Mouse (Mus musculus) skeletal muscle tissue, adult 2 months (tissue): ENCODE measurements around the gene Ntm.

Source experiments
- DNase-seq: peaks from one replicate; pipeline ENCODE4 v3.0.0-alpha.2; 2012; ENCODE audit warnings: low read depth, low spot score

Gene Ntm

DNA sequence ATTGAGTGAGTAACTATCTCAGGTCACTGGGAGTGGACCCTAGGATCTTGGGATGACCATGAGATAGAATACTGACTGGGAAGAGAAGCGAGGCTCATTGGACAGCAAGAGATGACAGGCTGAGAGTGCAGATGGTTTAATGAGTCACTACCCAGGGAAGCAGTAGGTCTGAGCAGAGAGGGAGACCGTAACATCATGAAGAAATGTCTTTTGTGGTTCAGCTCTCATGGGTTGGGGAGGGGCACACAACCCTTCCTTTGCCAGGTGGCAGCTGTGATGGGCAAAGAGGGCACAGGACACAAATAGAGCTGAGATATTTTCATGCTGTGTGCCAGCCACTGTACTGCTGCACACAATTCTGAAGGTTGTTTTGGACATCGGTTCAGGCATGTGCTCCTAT lies 724.0 kb downstream of the Ntm start:
- no peak for DNase-seq

DNA sequence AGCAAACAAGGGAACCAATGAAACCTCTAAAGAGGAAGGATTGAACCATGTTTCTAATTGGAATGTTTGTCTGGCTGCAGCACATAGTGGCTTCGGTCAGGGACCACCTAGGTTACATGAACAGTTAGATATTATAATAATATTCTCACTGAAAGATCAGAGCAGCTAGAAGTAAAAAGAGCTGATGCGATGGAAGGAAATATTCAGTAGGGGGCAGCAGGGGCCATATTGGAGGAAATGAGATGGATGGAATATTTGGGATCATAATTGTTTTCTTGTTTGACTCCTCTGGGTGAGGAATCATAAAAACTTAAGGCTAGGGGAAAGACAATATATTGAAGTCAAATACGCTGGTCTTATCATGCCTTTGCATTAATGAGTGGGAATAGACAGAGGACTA lies 726.2 kb downstream of the Ntm start:
- DNase-seq = no peak

GRCm38 (mm10) chr9:29227747-29228146 lies 735.2 kb downstream of the Ntm start:
- no peak for DNase-seq

DNA sequence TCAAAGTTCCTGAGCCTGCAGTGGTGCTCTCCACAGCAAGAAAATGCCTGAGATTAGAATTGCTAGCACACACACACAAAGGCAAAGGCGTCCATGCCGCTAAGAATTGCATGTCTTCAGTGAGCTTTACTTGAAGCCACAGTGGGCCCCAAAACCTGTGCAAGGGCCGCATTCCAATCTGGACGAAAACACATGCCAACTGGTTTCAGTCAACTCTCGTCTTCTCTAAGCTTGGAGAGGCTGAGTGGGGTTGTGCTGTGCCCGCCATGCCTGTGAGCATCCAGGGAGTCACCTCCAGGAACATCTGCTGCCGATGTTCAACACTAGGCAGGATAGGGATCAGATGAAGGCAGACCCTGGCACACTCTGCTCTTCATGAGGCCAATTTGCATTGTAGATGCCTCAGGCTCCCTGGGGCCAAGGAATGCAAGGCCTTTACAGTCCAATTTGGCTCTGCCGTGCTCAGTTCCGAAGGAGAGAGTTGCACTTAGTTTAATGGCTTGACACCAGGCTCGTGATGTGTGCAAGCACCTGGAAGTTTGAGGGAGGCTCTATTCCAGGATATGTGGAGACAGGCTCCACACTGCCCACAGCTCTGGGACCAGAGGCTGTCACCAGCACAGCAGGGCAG lies 739.9 kb downstream of the Ntm start:
- DNase-seq = no peak

GRCm38 (mm10) chr9:29220941-29221615 lies 741.9 kb downstream of the Ntm start:
- DNase-seq = no peak

- DNase-seq = peak; percentile 1
Observed at GRCm38 (mm10) chr9:29220493-29220892, 742.4 kb downstream of the Ntm start.

DNA sequence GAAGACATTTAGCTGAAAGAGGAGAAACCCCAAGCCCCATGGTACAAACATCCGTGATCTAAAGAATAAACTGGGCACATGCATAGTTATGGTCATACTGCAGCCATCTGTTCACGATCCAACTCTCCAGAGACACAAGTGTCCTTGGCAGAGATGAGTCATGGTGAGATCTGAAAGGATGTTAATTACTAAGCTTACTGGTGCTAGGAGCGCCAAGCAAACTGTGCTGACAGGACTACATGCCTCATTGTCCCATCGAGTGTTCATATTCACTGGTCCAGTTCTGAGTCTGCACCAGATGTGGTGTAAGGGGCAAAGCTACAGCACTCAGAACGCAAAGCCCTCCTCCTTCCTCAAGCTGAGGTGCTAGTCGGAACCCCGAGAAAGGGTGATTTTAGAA lies 745.0 kb downstream of the Ntm start:
- no peak for DNase-seq

- DNase-seq = no peak
Observed at GRCm38 (mm10) chr9:29216528-29216927, 746.4 kb downstream of the Ntm start.

- DNase-seq = no peak
Observed at GRCm38 (mm10) chr9:29215796-29216195, 747.1 kb downstream of the Ntm start.

- DNase-seq = no peak
Observed at GRCm38 (mm10) chr9:29215241-29215640, 747.7 kb downstream of the Ntm start.

DNA sequence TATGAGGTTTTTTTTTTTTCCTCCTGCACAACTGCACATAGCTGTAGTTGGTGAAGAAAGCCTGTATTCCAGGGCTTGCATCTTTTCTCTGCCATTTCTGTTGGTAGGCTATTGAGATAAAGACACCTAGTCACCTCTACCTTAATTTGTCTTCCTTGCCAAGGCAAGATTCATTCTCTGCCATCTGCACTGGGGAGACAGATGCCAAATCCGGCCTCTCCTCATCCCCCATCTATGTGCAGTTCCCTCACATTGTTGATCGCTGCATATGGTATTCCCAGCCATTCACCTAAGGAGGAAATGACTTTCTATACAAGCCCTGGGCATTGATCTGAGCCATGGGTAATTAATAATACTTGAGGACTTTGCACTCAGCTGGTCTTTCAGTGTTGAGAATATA lies 753.7 kb downstream of the Ntm start:
- DNase-seq = no peak

DNA sequence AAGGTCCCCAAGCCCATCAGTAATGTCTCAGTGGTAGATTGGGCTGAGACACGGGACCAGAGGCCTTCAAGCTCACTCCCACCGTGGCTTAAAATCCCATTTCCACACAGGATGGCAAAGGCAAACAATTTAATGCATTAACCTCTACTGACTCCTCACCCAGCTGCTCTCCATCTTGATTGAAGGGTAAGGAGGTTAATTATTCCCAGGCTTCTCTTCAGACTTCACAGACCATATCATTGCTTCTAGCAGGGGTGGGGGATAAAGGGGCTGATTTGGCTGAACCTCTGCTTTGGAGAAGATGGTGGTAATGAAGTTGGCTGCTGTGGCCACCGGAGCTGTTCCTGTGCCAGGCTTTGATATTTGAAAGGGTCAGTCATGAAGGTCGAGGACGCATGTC lies 754.8 kb downstream of the Ntm start:
- no peak for DNase-seq

DNA sequence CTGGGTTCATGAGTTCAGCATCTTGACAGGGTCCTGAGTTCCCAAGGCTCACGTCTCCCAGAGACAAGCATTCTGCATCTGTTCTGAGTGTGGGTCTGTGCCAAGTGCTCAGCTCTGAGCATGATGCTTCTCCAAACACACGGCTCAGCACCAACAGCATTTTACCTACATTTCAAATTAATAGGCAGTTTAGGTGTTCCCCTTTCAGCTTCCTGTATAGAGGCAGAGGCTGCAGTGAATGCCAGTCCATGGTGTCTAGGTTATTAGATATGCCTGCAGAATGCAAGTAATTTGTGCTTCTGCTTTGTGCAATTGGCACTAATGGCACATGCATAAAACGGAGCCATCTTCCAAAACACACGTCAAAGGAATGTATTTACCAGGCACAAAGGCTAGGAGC lies 757.3 kb downstream of the Ntm start:
- DNase-seq = no peak

GRCm38 (mm10) chr9:29202196-29202595 lies 760.7 kb downstream of the Ntm start:
- DNase-seq = no peak

GRCm38 (mm10) chr9:29201163-29202053 lies 761.5 kb downstream of the Ntm start:
- peak; percentile 9 for DNase-seq

- no peak for DNase-seq
Observed at GRCm38 (mm10) chr9:29197046-29197445, 765.9 kb downstream of the Ntm start.

GRCm38 (mm10) chr9:29194265-29194664 lies 768.7 kb downstream of the Ntm start:
- no peak for DNase-seq

GRCm38 (mm10) chr9:29183011-29183410 lies 779.9 kb downstream of the Ntm start:
- no peak for DNase-seq

- no peak for DNase-seq
Observed at GRCm38 (mm10) chr9:29181661-29182060, 781.3 kb downstream of the Ntm start.

DNA sequence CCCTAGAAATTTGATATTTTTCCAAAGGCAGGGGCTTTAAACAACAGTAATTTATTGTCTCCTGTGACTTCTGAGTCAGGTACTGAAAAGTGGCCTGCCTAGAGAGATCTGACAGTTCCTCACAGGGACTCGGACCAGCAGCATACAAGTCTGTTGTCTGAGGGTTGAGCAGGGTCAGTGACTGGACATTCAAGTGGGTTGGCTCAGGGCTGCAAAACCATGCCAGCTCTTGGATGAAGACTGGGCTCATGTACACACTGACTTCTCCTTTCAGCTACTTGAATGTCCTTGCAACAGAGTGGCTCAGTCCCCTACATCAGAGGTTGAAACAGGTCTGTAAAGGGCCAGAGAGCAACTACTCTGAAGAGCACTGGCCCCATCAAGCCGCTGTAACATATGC lies 797.2 kb downstream of the Ntm start:
- DNase-seq = no peak

GRCm38 (mm10) chr9:29161059-29161642 lies 801.8 kb downstream of the Ntm start:
- no peak for DNase-seq

- no peak for DNase-seq
Observed at GRCm38 (mm10) chr9:29145901-29146300, 817.0 kb downstream of the Ntm start.
